ENCODE assay signal across 8 mouse cellular contexts in the genomic region with DNA sequence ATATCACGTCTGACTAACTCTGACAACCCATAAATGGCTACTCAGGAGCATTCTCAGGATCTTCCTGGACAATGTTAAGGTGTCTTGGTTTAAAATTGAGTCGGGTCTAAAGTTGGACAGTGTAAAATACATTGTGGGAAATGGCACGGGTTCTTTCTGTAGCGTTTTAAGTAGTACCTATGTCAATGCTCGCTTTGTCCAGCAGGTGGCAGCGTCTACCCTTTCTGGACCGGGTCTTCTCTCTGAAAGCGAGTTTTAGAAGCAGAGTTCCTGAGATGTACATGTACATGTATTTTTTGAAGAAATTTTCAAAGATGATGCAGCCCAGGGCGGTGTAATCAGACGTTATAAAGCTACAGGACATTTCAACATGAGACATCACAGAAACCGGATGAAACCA. TPM values are rescaled to one million over a fixed set of nuclear protein-coding genes. Genes with fewer than 3 reads are reported as not detected.
DNase-seq lines count a peak whose midpoint lies in the region; ATAC-seq lines count a peak whose summit lies in the region.

No protein-coding gene starts in this region.

- H3K9me3 ChIP-seq in forebrain, embryonic 10.5 days, result no peaks in the 10 kb centered on the region
- no peaks in the 10 kb centered on the region for H3K9me3 ChIP-seq in forebrain, embryonic 15.5 days

- H3K27ac ChIP-seq in forebrain, embryonic 10.5 days, result no peak overlapping the region
- H3K27ac ChIP-seq in forebrain, embryonic 15.5 days (replicated peaks), result no peak overlapping the region

- ATAC-seq in forebrain, embryonic 15.5 days (replicated peaks), result no peak
- ATAC-seq in granulocyte monocyte progenitor cell, adult 5-6 weeks (replicated peaks; ENCODE audit: poor library complexity, severe bottlenecking), result peak; percentile 89

- no peak overlapping the region for H3K9ac ChIP-seq in forebrain, embryonic 15.5 days (replicated peaks)

- H3K36me3 ChIP-seq in forebrain, embryonic 10.5 days (replicated peaks), result no peaks in the 10 kb centered on the region
- no peaks in the 10 kb centered on the region for H3K36me3 ChIP-seq in forebrain, embryonic 15.5 days

- 0 out of 2 replicates have a peak, but pooled peaks cover 5% of the 10 kb centered on the region for H3K27me3 ChIP-seq in forebrain, embryonic 10.5 days (ENCODE audit: poor library complexity, severe bottlenecking)
- H3K27me3 ChIP-seq in forebrain, embryonic 15.5 days, result peaks cover 15% of the 10 kb centered on the region; the same call in 1 of the 2 replicates

- H3K4me3 ChIP-seq in forebrain, embryonic 10.5 days, result no peak overlapping the region
- no peak overlapping the region for H3K4me3 ChIP-seq in forebrain, embryonic 15.5 days

- WGBS in forebrain, embryonic 10.5 days, result 12% methylated on average over 11 of the region's 11 CpGs
- WGBS in forebrain, embryonic 15.5 days, result 12% methylated on average over 11 of the region's 11 CpGs

- 0 out of 2 replicates have a peak, but pooled peaks cover 5% of the 10 kb centered on the region for H3K4me1 ChIP-seq in forebrain, embryonic 10.5 days
- H3K4me1 ChIP-seq in forebrain, embryonic 15.5 days, result no peaks in the 10 kb centered on the region

- peak; percentile 77 for DNase-seq in forebrain, embryonic 10.5 days (ENCODE audit: extremely low spot score, low spot score)
- DNase-seq in ZHBTc4 (ENCODE audit: low read depth, low spot score), result peak; percentile 87
- peak; percentile 59 to 81 for DNase-seq in cerebellum, postnatal 4 days (ENCODE audit: low spot score in 2 of 2)
- peak; percentile 57 to 91 for DNase-seq in layer of hippocampus, adult 18-20 months (ENCODE audit: low spot score in 2 of 2)
- peak; percentile 89 for DNase-seq in lung, postnatal 14 days
- DNase-seq in spleen, adult 12 weeks (ENCODE audit: low spot score), result peak; percentile 63

- H3K4me2 ChIP-seq in forebrain, embryonic 15.5 days (replicated peaks), result no peak overlapping the region

RNA-seq across cellular contexts. Expression of a gene that starts 45.6 kb away (rescaled TPM):
- polyA plus RNA-seq in forebrain, embryonic 10.5 days (2016; fragmentation: Nextera tagmentation; extraction: Ambion mirVana), result 2.0 and 2.4 TPM in 2 replicates
- polyA plus RNA-seq in forebrain, embryonic 15.5 days (2015; fragmentation: Nextera tagmentation; extraction: Ambion mirVana), result 0.67 and 1.1 TPM in 2 replicates
- 2.4 and 4.8 TPM in 2 replicates for total RNA-seq in granulocyte monocyte progenitor cell, adult 5-6 weeks (2014; fragmentation: Nextera tagmentation)
- total RNA-seq in granulocyte monocyte progenitor cell, adult 5-6 weeks (2017), result 0.72 and 2.7 TPM in 2 replicates
- 1 to 10 TPM; 1.2 to 1.9 TPM for total RNA-seq in layer of hippocampus, adult 18-20 months (2021)

RNA-seq across cellular contexts. Expression of a gene that starts 51.3 kb away (rescaled TPM):
- 79.1 and 83.0 TPM in 2 replicates for polyA plus RNA-seq in forebrain, embryonic 10.5 days (2016; fragmentation: Nextera tagmentation; extraction: Ambion mirVana)
- polyA plus RNA-seq in forebrain, embryonic 15.5 days (2015; fragmentation: Nextera tagmentation; extraction: Ambion mirVana), result 336 and 348 TPM in 2 replicates
- total RNA-seq in granulocyte monocyte progenitor cell, adult 5-6 weeks (2014; fragmentation: Nextera tagmentation), result 1.2 and 1.3 TPM in 2 replicates
- 0.69 and 1.2 TPM in 2 replicates for total RNA-seq in granulocyte monocyte progenitor cell, adult 5-6 weeks (2017)
- total RNA-seq in layer of hippocampus, adult 18-20 months (2021), result 10 to 100 TPM; 81.0 to 86.8 TPM

RNA-seq across cellular contexts. Expression of a gene that starts 53.5 kb away (rescaled TPM):
- 64.7 and 68.6 TPM in 2 replicates for polyA plus RNA-seq in forebrain, embryonic 10.5 days (2016; fragmentation: Nextera tagmentation; extraction: Ambion mirVana)
- 72.9 and 75.8 TPM in 2 replicates for polyA plus RNA-seq in forebrain, embryonic 15.5 days (2015; fragmentation: Nextera tagmentation; extraction: Ambion mirVana)
- total RNA-seq in granulocyte monocyte progenitor cell, adult 5-6 weeks (2014; fragmentation: Nextera tagmentation), result 9.2 and 24.8 TPM in 2 replicates
- total RNA-seq in granulocyte monocyte progenitor cell, adult 5-6 weeks (2017), result 11.5 and 14.7 TPM in 2 replicates
- 10 to 100 TPM; 81.4 to 86.6 TPM for total RNA-seq in layer of hippocampus, adult 18-20 months (2021)

Comparison
In these comparisons a context has a peak if more than half of its experiments do, and no peak if none do; other contexts are left out.
1. RNA of a gene that starts 51.3 kb away (total RNA-seq): 81.0 to 86.8 TPM in layer of hippocampus, adult 18-20 months; 0.69 to 1.3 TPM in granulocyte monocyte progenitor cell, adult 5-6 weeks; every median in the first group is over 10 times any median in the second.
2. Peak in every context shown above with its lines, with median percentiles within 50 percentile points of each other: DNase-seq.